Mouse (Mus musculus): ENCODE measurements around the gene Rbms3.
A peak's percentile ranks its signal among the peaks of the same experiment; 100 is the strongest.

The Rbms3 gene

DNA sequence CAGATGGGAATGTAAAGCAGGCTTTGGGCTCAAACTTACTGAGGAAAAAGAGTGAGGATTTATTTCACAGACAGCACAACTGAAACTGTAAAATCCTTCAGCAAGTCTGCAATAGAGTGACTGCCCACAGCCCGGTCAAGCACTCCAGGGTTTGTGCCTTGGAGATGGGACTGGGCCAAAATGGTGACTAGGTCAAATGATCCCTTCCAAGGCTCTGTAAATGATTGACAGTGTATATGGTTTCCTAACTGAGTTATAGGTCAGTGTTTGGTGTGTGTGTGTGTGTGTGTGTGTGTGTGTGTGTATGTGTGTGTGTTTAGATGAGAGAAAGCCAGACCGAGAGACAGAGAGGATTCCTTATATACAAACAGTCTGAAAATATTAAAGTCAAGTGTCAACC, 673.6 kb downstream of the Rbms3 start:
- DNase-seq = no peak

DNA sequence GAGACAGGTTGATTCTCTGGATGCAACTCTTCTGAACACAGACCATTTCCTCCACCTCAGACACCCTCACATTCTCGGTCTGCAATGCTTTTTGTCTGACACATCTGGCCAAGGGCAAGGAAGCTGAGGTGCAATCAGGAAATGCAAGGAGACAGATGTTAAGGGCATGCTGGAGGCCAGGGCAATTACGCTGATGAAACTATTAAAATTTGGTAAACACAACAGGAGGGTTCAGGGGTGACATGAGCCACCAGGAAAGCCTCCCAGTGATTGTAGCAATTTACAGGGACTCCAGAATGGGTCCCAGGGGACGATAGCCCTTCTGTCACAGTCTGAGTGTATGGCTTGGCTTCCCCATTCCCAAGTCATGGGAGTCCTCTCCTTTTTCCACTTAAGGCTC, 681.5 kb downstream of the Rbms3 start:
- DNase-seq = no peak

DNA sequence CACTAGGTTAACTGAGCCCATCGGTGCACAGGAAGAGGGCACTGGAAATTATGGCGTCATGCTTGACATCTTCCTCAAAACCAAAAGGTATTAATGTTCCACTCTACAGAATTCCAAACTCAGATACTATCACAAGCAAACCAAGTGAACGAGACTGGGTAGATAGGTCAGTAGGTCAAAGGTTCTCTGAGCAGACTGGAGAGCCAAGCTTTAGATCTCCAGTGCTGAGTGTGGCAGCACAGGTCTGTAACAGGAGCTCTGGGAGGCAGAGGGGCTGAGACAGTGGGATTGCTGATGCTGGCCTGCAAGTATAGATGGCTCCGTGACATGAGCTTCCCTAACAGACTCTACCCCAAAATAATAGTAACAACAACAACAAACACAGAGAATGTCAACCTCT, 682.3 kb downstream of the Rbms3 start:
- no peak for DNase-seq

DNA sequence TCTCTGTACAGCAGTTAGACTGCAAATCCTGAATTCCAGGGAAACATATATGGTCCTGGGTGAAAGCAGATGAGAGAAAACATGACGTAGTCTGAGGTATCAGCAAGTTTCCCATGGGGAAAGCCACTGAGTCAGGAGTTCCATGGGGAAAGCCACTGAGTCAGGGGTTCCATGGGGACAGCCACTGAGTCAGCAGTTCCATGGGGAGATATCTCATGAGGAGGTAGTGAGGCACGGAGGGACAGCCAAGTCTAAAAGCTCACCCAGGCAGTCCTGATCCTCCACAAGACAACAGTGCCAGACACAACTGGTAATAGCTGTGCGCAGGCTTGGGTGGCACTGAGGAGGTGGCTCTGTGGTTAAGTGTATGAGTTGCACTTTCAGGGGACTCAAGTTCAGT, 682.9 kb downstream of the Rbms3 start:
- DNase-seq = no peak

DNA sequence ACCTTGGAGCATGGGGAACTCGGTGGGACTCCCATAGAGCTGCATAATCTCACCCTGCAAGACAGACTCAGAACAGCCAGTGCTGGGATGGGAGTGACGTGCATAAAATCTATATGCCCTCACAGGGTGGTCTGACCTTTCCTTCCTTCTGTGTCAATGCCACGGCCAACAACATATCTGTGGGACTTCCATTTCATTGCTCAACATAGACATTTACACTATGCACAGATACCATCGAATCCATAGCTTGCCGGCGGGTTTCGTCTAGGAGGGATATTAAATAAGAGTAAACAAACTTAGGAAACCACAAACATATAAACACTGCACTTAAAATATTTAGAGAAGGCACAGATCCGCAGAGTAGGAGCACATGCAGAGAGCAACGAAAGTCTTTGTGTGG, 684.0 kb downstream of the Rbms3 start:
- DNase-seq = no peak

DNA sequence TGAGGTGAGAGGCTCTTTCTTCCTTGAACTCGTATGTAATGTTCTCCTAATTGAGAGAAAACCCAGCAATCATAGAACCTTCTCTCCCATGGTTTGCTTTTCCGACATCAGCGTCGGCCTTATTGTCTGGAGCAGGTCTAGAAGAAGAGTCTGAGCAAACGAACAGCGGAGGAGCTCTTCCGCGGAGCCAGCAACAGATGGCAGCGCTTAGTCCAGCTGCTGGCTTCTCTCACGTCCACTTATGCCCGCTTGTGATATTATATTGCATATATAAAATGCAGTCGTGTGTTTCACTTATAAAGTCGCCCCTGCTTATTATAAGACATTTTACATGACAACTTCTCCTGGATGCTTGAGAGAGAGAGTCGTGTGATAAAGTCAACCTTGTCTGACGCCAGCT, 685.8 kb downstream of the Rbms3 start:
- no peak for DNase-seq

DNA sequence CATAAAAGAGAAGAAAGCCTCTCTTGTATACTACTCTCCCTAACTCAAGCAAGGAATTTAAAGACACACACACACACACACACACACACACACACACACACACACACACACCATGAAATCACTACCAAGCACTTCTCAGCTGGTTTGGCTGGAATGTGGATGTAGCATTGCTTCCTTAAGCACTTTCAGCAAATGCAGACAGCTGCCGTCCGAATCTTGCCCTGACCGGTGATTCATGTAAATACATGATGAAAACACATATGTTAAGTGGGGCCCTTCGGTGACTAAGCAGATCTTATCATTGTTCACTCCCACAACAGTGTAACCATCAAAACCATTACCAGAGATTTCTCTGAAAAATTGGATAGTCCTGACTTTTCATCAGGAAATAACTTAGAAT, 688.6 kb downstream of the Rbms3 start:
- DNase-seq = no peak

DNA sequence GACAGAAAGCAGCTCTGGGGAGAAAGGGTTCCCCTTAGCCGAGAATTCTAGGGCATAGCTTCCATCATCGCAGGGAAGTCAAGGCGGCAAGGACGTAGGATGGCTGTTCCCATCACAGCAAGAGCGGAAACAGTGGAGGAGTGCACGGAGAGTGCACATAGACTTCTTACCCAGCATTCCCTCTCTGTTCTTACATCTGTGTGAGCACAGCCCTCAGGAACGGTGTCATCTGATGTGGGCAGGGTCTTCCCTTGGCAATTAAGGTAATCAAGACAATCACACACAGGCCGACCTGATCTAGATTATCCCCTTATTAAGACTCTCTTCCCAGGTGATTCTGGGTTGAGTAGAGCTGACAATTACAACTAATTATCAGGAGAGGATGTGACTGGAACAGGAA, 689.0 kb downstream of the Rbms3 start:
- no peak for DNase-seq

DNA sequence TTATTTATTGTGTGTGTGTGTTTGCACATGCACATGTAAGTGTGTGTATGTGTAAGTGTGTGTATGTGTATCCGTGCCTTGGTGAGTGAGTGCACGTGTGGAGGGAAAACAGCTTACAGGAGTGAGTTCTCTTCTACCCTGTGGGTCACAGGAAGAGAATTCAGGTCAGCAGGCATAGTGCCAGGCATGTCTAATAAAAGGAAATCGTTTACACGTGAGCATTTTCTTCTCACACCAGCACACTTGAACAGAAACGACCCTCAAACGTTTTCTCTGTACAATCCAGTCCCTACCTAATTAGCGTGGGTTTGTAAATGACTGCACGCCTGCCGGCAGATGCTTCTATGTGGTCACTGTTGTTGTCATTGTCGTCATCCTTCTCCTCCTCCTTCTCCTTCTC, 701.4 kb downstream of the Rbms3 start:
- DNase-seq = no peak

DNA sequence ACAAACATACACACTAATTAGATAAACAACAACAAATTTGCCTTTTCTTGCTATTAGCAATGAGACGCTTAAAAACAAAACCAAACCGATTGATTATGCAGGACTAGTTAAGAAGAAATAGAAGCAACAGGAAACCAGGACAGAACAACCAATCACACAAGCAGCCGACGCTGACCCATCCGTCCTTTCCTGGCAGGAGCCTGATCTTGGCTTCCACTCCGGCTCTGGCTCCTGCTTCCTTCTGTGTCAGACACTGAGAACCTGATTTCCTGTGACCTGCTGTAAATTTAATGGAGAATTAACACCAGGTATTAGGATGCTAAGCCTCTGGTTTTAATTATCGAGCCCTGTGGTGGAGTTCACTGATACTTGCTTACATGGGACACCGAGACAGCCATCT, 706.6 kb downstream of the Rbms3 start:
- DNase-seq = peak in 1 of 2 experiments; percentile 10

DNA sequence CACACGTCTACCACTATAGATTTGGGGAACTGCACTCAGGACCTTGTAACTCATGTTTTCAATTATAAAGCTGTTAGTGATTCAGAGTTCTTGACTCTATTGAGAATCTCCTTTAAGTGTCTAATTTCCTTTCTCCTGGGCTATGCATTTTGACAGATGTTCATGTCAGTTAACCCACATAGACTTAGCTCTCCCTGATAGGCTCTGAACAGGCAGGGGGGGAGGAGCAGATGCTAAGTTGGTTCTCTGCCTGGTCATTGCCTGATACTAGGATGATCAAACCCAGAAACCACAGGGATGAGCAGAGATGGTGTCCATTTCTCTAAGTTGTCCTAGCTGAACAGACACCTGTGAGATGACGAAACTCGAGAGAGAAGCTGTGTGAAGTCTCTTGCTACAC, 707.2 kb downstream of the Rbms3 start:
- DNase-seq = no peak

DNA sequence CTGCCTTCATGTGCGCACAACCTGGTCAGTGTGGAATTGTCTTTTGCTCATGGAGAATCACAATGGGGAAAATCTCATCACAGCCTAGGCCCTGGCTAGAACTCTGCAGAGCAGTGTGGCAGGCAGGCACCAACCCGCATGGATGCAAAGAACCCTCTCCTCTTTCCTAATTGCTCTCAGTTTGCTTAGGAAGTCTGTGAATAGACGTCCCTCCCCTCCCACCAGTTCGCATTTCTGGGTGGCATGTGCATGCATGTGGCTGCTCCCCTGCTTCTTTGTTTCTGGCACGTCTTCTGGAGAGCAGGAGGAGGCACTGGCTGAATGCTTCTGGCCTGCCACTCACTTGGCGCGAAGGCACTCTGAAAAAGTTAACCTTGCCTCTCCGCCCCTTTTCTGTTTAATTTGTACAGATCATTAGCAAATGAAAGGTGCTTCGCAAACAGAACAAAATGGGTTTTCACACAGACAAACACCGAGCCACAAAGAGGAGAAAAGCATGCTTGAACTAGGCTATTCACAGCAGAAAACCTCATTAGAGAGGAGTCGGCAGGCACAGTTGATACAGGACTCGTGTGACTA, 710.2 kb downstream of the Rbms3 start:
- DNase-seq = no peak

DNA sequence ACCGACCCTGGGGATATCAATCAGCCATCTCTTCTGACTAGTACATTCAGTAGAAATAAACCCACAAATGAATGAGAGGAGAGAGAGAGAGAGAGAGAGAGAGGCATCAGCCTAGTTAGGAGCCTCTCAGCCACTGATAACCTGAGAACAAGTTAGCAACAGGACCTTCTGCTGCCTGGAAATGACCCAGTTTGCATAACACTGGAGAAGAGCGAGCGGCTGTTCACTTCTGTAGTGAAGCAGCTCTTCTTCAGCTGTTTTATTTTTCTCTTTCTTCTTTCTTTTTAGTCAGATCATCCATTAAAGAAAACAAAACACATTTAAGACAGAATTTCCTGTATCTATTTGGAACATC, 717.2 kb downstream of the Rbms3 start:
- no peak for DNase-seq

DNA sequence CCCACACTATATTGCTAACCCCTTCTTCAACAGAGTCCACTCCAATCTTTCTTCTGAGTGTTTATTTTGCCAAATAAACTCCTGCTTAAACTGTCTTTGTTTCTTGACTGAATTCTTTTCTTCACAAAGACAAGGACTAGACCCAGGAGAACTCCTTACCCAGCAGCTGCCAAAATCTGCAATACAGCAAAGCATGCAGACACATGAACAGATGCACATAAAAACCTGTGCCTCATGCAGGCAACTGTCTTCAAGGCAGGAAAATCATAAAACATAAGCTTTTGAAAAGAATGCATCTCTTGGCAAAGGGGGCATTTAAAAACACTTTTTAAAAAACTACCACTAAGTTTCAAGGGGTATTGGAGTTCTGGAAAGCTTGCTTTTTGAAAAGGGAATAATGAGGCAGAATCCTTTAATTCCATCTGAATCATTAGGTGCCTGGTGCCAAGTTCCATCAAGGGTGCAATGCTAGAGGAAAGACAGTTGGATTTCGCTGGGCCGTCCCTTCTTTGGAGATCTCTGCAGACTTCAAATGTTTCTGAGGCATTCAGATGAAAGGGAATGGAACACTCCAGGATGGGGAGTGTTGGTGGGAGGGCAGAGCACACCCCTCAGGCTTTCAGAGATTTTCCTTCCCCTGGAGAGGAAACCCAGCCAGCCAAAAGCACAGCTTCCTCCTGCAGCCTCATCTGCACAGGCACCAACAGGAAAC, 717.8 kb downstream of the Rbms3 start:
- DNase-seq = no peak

DNA sequence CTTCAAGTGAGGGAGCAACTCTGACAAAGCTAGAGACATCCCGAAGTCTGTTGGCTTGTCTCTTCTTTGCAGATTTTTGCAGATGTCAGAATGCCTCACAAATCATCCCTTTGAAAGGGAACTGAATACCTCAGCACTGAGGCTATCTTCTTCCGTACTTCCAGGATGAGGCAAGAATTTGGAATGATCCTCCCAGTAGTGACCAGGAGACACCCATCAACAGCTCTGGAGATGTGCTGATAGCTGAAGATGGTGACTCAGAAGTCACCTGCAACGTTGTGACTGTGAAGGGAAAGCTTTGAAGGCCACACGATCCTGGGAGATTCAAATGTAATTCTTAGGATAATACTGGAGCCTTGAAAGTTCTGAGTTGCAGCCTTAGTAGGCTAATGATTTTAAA, 720.2 kb downstream of the Rbms3 start:
- DNase-seq = no peak

DNA sequence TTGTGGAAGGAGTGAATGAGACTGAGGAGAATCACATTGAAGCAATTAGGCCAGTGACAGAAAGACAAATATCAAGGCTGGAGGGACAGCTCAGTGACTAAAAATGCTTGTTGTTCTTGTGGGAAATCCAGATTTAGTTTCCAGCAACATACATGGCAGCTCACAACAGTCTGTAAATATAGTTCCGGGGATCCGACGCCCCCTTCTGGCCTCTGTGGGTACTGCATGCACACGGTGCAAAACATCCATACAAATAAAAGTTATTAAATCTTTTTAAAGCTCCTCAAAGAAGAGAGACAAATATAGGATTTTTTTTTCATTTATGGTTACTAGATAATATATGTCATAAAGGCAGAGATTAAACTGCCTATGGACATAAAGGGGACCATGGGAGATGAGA, 722.8 kb downstream of the Rbms3 start:
- DNase-seq = no peak

DNA sequence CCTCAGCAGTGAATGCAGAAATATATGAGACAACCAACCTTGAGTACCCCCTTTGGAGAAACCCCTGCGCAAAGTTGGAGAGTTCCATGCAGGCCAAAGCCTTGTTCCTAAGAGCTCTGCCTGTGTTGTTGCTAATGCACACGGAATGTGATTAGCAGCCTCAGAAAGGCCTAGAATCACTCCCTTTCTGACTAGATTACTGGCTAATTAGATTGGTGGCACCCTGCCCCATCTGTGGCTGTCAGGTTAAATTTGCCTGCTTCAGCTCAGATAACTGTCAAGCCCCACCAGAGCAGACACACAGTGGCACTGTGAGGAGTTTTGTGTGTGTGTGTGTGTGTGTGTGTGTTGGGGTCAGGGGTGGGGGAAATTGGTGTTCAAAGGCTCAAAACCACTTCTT, 724.1 kb downstream of the Rbms3 start:
- DNase-seq = no peak

DNA sequence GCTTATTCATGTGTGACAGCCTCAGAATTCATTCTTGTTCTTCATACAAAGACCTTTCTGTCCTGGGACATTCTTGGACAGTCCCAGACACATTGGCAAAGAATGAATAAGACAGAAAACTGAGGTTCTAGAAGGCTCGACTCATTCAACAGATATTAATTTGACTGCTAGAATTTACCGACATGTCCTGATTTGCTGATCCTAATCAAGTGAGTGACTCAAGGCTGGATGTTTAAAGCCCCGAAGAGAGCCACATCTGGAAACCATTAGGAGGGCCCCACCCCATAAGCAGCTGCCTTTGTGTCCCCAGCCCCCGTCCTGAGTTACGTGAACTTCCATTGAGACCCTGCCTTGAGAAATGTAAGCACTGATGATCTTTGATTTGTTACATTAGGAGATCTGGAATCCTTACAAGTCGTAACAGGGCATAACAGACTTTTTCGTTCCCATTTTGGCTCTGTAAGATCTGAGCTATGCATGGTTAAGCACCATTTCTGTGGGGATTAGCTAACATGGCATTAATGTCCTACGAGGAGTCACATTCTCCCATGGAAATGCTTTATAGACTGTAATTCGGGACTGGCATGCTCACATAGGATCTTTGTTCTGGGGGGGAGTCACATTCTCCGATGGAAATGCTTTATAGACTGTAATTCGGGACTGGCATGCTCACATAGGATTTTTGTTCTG, 726.3 kb downstream of the Rbms3 start:
- DNase-seq = no peak

DNA sequence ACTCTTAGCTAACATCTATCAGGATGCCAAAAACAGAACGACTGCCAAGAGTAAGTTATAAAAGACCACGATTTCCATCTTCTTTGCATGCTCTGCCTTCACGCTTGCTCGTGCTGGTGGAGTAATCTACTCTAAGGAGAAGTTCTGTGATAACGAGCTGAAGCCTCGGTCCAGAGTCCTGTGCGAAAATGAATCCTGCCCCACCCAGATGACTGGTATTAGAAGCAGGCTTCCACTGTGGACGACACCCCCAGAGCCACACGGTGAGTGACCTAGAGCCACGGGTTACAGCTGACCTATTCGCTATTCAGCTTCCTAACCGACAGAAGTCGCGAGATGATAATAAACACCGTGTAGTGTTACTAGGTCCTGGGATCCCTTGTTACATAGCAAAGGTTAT, 730.3 kb downstream of the Rbms3 start:
- no peak for DNase-seq

DNA sequence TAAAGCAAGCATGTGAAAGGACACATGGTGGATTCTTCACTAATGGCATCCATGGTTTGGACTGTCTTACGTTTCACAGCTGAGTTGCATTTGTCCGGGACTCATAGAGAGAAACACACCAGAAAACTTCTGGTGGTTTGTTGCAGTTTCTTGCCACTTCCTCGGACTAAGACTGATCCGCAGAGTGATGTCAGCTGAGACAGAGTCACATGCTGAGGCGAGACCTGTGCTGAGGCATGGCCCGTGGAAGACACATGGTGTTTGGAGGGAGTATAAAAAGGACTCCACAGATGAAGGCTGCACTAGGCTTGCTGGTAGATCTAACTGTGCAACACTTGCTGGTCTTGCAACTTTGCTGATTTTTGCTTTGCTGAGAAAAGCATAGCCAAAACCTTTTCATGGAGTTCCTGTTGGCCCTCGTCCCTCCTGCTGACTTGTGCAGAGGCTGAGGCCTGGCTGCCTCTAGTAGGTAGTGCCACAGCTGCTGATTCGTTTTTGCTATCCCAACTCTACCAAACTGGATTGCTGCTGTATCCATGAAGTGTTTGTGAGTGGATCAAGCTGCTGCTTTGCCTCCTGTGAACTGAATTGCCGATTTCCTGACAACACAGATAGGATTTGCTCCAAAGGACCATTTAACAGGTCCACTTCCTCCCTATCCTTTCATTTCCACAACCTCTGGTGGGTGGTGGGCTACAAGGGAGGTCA, 742.6 kb downstream of the Rbms3 start:
- DNase-seq = no peak

DNA sequence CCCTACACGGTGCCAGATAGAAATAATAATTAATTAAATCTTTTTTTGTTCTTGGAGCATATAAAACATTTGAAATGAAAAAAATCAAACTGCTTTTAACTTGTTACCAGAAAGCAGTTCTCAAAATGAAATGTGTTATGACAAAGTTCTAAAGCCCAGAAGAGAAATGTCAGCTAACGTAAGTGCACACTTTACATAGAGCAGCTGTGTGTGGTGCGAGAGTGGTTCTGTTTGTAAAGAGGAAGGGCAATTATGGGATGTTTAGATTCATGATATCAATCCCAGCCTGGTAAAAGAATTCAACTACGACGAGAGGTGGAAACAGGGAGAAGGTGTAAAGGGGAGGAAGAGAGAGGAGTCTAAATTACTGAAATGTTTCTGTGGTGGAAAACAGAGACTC, 744.1 kb downstream of the Rbms3 start:
- no peak for DNase-seq

DNA sequence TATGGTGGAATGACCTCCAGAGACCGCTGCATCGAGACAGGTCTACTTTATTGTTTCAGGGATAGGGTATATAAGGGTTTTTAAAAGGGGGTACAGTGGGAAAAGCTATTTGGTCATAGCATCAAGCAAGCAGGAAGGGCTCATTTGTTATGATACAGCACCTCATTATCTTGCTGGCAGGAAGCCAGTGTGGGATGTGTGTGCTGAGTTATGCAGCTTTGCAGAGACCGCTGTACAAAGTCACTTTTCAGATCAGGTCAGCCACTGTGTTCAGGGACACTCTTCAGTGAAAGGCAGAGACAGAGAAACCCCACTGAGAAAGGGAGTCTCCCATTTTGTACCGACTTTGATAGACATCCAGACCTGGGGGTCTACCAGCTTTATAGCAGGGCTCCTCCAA, 749.2 kb downstream of the Rbms3 start:
- no peak for DNase-seq

DNA sequence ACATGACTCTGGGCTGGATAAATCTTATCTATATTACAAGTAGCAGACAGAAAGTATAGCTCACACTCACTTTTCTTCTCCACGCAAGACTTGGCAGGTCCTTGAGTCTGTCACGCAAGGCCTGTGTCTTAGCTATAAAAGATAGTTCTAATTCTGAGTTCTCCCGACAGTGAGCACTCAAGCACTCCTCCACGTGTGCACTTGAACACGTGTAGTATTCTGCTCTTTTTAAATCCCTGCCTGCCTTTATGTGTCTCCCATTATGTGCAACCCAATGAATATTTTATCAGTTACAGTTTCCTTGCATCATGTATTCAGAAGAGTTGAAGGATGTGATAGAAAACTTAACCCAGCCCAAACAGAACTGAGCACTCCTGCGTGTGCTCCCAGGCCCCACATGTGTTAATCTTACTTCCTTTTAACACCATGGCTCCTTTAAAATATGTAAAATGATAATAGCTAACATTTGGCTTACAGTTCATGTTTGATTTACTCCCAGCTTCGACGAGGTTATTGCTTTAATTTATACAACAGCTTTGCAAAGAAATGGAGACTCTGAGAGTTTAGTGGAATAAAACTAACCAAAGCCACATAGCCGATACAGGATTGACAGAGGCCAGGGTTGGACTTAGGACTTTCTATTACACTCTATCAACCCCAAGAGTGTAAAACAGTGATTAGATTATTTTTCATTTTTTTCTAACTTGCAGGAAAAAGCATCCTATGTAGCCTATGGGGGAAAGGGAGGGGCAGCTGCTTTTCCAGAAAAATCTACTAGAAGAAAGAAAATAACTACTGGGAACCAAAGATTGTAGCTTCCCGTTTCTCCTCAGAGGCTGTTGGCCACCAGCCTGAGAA, 749.9 kb downstream of the Rbms3 start:
- DNase-seq = no peak

Data from cerebellum, postnatal 36 days (tissue).